Mouse (Mus musculus) heart, embryonic 10.5 days (tissue): ENCODE results near the gene Nufip2. TPM values are rescaled to one million over a fixed set of nuclear protein-coding genes. Genes with fewer than 3 reads are reported as not detected.
"Not testable (repeated sequence)": the region's sequence is repeated elsewhere in the genome, so short reads cannot be mapped to it uniquely, and the experiment has no call there.

Source experiments
- DNase-seq: peaks from one replicate; pipeline ENCODE4 v3.0.0-alpha.2; 2017; ENCODE audit warnings: low spot score
- H3K27ac ChIP-seq: fragments of 300-500 bp; sonication (generic); 2 replicates; pipeline ENCODE4 v1.5.1; 2016; ENCODE audit warnings: mild to moderate bottlenecking
- H3K27me3 ChIP-seq: fragments of 300-500 bp; sonication (generic); 2 replicates; pipeline ENCODE4 v1.6.1; 2016; ENCODE audit warnings: mild to moderate bottlenecking; ENCODE audit not compliant: poor library complexity, insufficient read depth, severe bottlenecking
- H3K36me3 ChIP-seq: fragments of 300-500 bp; sonication (generic); 2 replicates; pipeline ENCODE4 v1.6.1; 2016; ENCODE audit warnings: mild to moderate bottlenecking, moderate library complexity
- H3K4me1 ChIP-seq: fragments of 300-500 bp; sonication (generic); 2 replicates; pipeline ENCODE4 v1.6.1; 2016; ENCODE audit warnings: mild to moderate bottlenecking
- H3K4me3 ChIP-seq: fragments of 300-500 bp; sonication (generic); 2 replicates; pipeline ENCODE4 v1.5.1; 2016; ENCODE audit warnings: mild to moderate bottlenecking, moderate library complexity
- H3K9me3 ChIP-seq: fragments of 300-500 bp; sonication (generic); 2 replicates; pipeline ENCODE4 v1.6.1; 2016; ENCODE audit warnings: mild to moderate bottlenecking, moderate library complexity
- WGBS: fragments of 180-500 bp; shearing (Covaris S2); methylation state at CpG from one replicate; pipeline ENCODE4 v1.1.7; 2016; 5-methylcytosine and 5-hydroxymethylcytosine counted together
- polyA plus RNA-seq: library from polyadenylated mRNA; unstranded; fragments of >200 nt; fragmentation: Nextera tagmentation; extraction: Ambion mirVana; gene quantifications from 2 replicates; pipeline ENCODE4 v1.2.1, GENCODE M21; 2016

The Nufip2 gene
- polyA plus RNA-seq = 3.9 TPM in 2 replicates

DNA sequence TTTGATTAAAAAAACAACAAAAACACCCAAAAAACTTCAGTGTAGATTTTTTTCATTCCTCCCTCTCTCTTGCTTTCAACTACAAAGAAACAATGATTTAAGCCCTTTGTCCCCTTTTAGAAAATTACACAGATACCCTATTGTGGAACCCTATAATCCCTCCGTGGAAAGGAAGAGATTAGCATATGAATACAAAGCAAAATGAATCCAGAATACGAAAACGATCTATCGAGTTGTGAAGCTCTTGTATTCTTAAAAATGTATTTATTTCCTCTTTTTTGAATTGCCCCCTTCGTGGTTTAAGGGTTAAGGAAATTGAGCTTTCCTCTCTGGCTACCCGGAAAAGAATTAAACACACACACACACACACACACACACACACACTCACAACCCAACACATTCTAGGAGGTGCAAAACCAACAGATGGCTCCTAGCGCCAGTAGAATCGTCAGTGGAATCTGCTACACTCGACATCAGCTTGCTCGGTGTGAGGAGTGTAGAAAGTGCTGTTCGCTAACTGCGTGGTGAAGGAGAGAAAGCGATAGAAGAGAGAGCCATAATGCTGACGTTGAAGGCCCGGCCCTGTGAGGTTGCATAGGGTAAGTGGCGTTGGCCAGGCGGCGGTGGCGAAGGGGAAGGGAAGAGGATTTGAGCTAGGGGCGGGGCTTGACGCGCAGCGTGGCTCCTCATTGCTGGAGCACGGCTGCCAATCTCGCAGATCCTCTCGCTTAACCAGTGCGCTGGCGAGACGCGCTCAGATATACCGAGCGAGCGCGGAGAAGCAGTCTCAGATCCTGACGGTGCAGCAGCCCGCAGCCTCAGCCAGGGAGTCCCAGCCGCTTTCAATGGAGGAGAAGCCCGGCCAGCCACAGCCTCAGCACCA lies at the start of gene Nufip2:
Gene Nufip2 (plus strand): TSS at position 773 of the 883 bp plus-strand sequence.
- Histone ChIP-seq H3K9me3 (no peaks in the 10 kb centered on the region), H3K27me3 (no peaks in the 10 kb centered on the region), H3K4me3 (peak within 1 kb of the TSS; percentile 83), H3K36me3 (peaks cover 14% of the 10 kb centered on the region; the same call in 1 of the 2 replicates), H3K27ac (peak within 1 kb of the TSS; percentile 99), H3K4me1 (peaks cover 7% of the 10 kb centered on the region; the same call in 1 of the 2 replicates)
- peak; percentile 99 for DNase-seq
- WGBS = under 1% methylated on average over 38 of the region's 38 CpGs

- DNase-seq = no peak
- 79% methylated on average over 9 of the region's 9 CpGs for WGBS
- Histone ChIP-seq H3K4me3 (no peak overlapping the region), H3K27ac (no peak overlapping the region), H3K36me3 (no peaks in the 10 kb centered on the region), H3K4me1 (no peaks in the 10 kb centered on the region), H3K9me3 (no peaks in the 10 kb centered on the region), H3K27me3 (no peaks in the 10 kb centered on the region)
Observed at GRCm38 (mm10) chr11:77641390-77641789, 44.6 kb upstream of the Nufip2 start.

GRCm38 (mm10) chr11:77645481-77645880 lies 40.5 kb upstream of the Nufip2 start:
- Histone ChIP-seq H3K27ac (no peak overlapping the region), H3K4me1 (no peaks in the 10 kb centered on the region), H3K36me3 (no peaks in the 10 kb centered on the region), H3K9me3 (no peaks in the 10 kb centered on the region), H3K27me3 (no peaks in the 10 kb centered on the region), H3K4me3 (no peak overlapping the region)
- no peak for DNase-seq
- WGBS = 80% methylated on average over 4 of the region's 4 CpGs

DNA sequence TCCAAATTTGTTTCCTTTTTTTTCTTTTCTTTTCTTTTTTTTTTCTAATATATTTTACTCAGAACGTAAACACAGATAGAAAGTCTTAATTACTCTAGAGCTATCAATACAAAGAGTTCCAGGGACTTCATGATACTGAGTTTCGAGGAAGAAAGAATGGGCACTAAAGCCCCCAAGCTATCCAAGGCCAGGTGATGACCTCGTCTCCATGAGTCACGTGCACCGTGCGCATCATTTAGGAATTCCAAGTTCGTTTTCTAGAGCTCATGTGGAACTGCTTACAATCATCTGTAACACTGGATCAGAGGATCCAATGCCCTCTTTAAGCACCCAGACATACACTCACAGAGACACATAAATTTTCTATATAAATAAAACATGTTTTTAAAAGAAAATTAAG lies 37.1 kb upstream of the Nufip2 start:
- Histone ChIP-seq H3K9me3 (no peaks in the 10 kb centered on the region), H3K27me3 (no peaks in the 10 kb centered on the region), H3K4me3 (no peak overlapping the region), H3K27ac (no peak overlapping the region), H3K36me3 (no peaks in the 10 kb centered on the region), H3K4me1 (no peaks in the 10 kb centered on the region)
- WGBS = 75% methylated on average over 7 of the region's 7 CpGs
- no peak for DNase-seq

DNA sequence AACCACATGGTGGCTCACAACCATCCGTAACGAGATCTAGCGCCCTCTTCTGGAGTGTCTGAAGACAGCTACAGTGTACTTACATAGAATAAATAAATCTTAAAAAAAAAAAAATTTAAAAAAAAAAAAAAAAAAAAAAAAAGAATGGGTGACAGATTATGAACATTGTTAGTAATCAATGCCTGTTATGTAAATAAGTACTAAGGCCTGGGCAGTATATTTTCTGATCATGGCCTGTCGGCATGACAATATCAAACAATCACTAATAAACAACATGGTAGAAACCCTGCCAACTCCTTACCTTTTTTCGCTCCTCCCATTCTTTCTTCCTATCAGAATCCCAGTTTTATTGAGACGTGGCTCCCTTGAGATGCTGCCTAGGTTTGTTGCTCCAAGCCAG lies 33.5 kb upstream of the Nufip2 start:
- H3K27me3 ChIP-seq = no peaks in the 10 kb centered on the region
- H3K4me1 ChIP-seq = no peaks in the 10 kb centered on the region
- no peak for DNase-seq
- no peaks in the 10 kb centered on the region for H3K9me3 ChIP-seq
- no peaks in the 10 kb centered on the region for H3K36me3 ChIP-seq
- no peak overlapping the region for H3K4me3 ChIP-seq
- 55% methylated on average over 6 of the region's 6 CpGs for WGBS
- no peak overlapping the region for H3K27ac ChIP-seq

- not testable (repeated sequence) for H3K27ac ChIP-seq, H3K36me3 ChIP-seq, H3K27me3 ChIP-seq, H3K4me1 ChIP-seq, H3K4me3 ChIP-seq, H3K9me3 ChIP-seq, DNase-seq
- 96% methylated on average over 4 of the region's 4 CpGs for WGBS
Observed at GRCm38 (mm10) chr11:77653406-77654190, 32.4 kb upstream of the Nufip2 start.

GRCm38 (mm10) chr11:77659986-77660385 lies 26.0 kb upstream of the Nufip2 start:
- H3K4me1 ChIP-seq = no peaks in the 10 kb centered on the region
- no peak overlapping the region for H3K27ac ChIP-seq
- no peaks in the 10 kb centered on the region for H3K9me3 ChIP-seq
- no peak overlapping the region for H3K4me3 ChIP-seq
- DNase-seq = no peak
- H3K27me3 ChIP-seq = no peaks in the 10 kb centered on the region
- no peaks in the 10 kb centered on the region for H3K36me3 ChIP-seq
- 55% methylated on average over 4 of the region's 4 CpGs for WGBS

- Histone ChIP-seq H3K4me1 (no peaks in the 10 kb centered on the region), H3K27ac (no peak overlapping the region), H3K9me3 (no peaks in the 10 kb centered on the region), H3K36me3 (no peaks in the 10 kb centered on the region), H3K27me3 (no peaks in the 10 kb centered on the region), H3K4me3 (no peak overlapping the region)
- DNase-seq = no peak
- WGBS = 90% methylated on average over 6 of the region's 6 CpGs
Observed at GRCm38 (mm10) chr11:77663639-77664038, 22.3 kb upstream of the Nufip2 start.

DNA sequence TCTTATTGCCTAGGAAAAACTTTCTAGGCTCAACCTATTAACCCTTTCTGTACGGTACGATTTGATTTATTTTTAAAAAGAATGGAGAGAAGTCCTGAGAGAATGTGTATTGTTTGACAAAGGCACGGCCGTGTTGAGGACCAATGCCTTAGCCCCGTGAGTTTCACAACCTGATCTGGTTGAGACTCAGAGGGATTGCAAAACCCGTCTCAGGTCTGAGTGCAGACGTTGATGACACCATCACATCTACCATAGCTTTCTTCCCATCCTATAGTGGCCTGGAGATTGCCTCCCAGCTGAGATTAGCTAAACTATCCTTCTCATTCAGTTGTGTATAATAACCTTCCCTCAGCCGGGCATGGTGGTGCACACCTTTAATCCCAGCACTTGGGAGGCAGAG lies 21.9 kb upstream of the Nufip2 start:
- Histone ChIP-seq H3K4me3 (no peak overlapping the region), H3K27me3 (no peaks in the 10 kb centered on the region), H3K9me3 (no peaks in the 10 kb centered on the region), H3K36me3 (no peaks in the 10 kb centered on the region), H3K4me1 (no peaks in the 10 kb centered on the region), H3K27ac (no peak overlapping the region)
- WGBS = 86% methylated on average over 8 of the region's 8 CpGs
- no peak for DNase-seq

DNA sequence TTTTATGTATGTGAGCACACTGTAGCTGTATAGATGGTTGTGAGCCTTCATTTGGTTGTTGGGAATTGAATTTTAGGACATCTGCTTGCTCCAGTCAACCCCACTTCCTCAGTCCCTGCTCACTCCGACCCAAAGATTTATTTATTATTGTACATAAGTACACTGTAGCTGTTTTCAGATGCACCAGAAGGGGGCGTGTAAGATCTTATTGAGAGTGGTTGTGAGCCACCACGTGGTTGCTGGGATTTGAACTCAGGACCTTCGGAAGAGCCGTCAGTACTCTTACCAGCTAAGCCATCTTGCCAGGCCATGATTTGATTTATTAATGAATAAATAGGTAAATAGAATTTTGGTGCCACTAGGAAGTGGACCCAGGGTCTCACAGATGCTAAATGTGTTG lies 20.6 kb upstream of the Nufip2 start:
- not testable (repeated sequence) for H3K9me3 ChIP-seq, H3K4me3 ChIP-seq, H3K27me3 ChIP-seq, H3K27ac ChIP-seq, H3K36me3 ChIP-seq, H3K4me1 ChIP-seq, DNase-seq
- WGBS = 72% methylated on average over 5 of the region's 5 CpGs

- H3K4me3 ChIP-seq, H3K4me1 ChIP-seq, H3K9me3 ChIP-seq, H3K27ac ChIP-seq, DNase-seq, H3K36me3 ChIP-seq, H3K27me3 ChIP-seq: not testable (repeated sequence)
- WGBS = 78% methylated on average over 8 of the region's 8 CpGs
Observed at GRCm38 (mm10) chr11:77666766-77667165, 19.2 kb upstream of the Nufip2 start.

GRCm38 (mm10) chr11:77672746-77673145 lies 13.2 kb upstream of the Nufip2 start:
- Histone ChIP-seq H3K9me3 (no peaks in the 10 kb centered on the region), H3K4me1 (no peaks in the 10 kb centered on the region), H3K27me3 (no peaks in the 10 kb centered on the region), H3K4me3 (no peak overlapping the region), H3K36me3 (no peaks in the 10 kb centered on the region), H3K27ac (no peak overlapping the region)
- DNase-seq = no peak
- WGBS = 90% methylated on average over 2 of the region's 2 CpGs

DNA sequence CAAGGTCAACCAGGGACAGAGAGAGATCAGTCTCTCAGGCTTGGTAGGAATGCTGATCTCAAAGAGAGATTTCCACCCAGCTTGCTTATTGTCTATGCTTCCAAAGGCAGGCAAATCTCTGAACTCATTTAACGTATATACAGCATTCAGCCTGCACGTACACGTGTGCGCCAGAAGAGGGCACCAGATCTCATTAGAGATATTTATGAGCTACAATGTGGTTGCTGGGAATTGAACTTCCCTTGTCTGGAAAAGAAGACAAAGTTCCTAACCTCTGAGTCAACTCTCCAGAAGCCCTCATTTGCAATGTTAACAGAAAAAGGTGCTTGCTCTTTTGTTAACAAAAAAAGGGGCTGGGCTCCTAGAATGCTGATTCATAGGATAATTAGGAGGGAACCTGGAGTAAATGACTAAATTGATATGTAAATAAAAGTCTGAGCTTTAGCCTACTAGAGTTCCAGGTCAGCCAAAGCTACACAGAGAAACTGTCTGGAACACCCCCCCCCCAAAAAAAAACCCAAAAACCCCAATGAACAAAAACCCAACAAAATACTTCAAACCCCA lies 12.4 kb upstream of the Nufip2 start:
- H3K27ac ChIP-seq = no peak overlapping the region
- H3K36me3 ChIP-seq = no peaks in the 10 kb centered on the region
- no peaks in the 10 kb centered on the region for H3K4me1 ChIP-seq
- H3K4me3 ChIP-seq = no peak overlapping the region
- H3K9me3 ChIP-seq = no peaks in the 10 kb centered on the region
- 57% methylated on average over 4 of the region's 4 CpGs for WGBS
- no peak for DNase-seq
- no peaks in the 10 kb centered on the region for H3K27me3 ChIP-seq
